Mouse (Mus musculus) heart, embryonic 12.5 days (tissue): ENCODE data around the gene Tmem59l. TPM values are rescaled to one million over a fixed set of nuclear protein-coding genes. Genes with fewer than 3 reads are reported as not detected.

Experiments used
- ATAC-seq: fragments of 200-750 bp; cut with Nextera tagmentation; 2 replicates; pipeline ENCODE4 v1.8.0; 2017; ENCODE audit warnings: moderate TSS enrichment, moderate library complexity; ENCODE audit not compliant: insufficient number of reproducible peaks, low FRiP score
- H3K27ac ChIP-seq: fragments of 300-500 bp; sonication (generic); 2 replicates; pipeline ENCODE4 v1.5.1; 2016; ENCODE audit warnings: mild to moderate bottlenecking, moderate library complexity; ENCODE audit not compliant: poor library complexity, severe bottlenecking
- H3K27me3 ChIP-seq: fragments of 300-500 bp; sonication (generic); replicated peaks from 2 replicates; pipeline ENCODE4 v1.6.1; 2016; ENCODE audit warnings: mild to moderate bottlenecking, moderate library complexity
- H3K36me3 ChIP-seq: fragments of 300-500 bp; sonication (generic); 2 replicates; pipeline ENCODE4 v1.6.1; 2016; ENCODE audit warnings: mild to moderate bottlenecking, moderate library complexity
- H3K4me1 ChIP-seq: fragments of 300-500 bp; sonication (generic); replicated peaks from 2 replicates; pipeline ENCODE4 v1.6.1; 2016; ENCODE audit warnings: mild to moderate bottlenecking
- H3K4me2 ChIP-seq: fragments of 300-500 bp; sonication (generic); 2 replicates; pipeline ENCODE4 v1.6.1; 2016; ENCODE audit warnings: mild to moderate bottlenecking, moderate library complexity
- H3K4me3 ChIP-seq: fragments of 300-500 bp; sonication (generic); 2 replicates; pipeline ENCODE4 v1.5.1; 2016; ENCODE audit warnings: mild to moderate bottlenecking
- H3K9ac ChIP-seq: fragments of 300-500 bp; sonication (generic); 2 replicates; pipeline ENCODE4 v1.6.1; 2016; ENCODE audit warnings: mild to moderate bottlenecking, moderate library complexity
- H3K9me3 ChIP-seq: fragments of 300-500 bp; sonication (generic); replicated peaks from 2 replicates; pipeline ENCODE4 v1.6.1; 2016; ENCODE audit warnings: mild to moderate bottlenecking, moderate library complexity
- WGBS: fragments of 180-500 bp; shearing (Covaris S2); methylation state at CpG from one replicate; pipeline ENCODE4 v1.1.7; 2016; 5-methylcytosine and 5-hydroxymethylcytosine counted together
- polyA plus RNA-seq: library from polyadenylated mRNA; unstranded; fragments of >200 nt; fragmentation: Nextera tagmentation; extraction: Ambion mirVana; gene quantifications from 2 replicates; pipeline ENCODE4 v1.2.1, GENCODE M21; 2016

The Tmem59l gene
- polyA plus RNA-seq, 1 experiment from 2014 or later = 0.22 TPM

DNA sequence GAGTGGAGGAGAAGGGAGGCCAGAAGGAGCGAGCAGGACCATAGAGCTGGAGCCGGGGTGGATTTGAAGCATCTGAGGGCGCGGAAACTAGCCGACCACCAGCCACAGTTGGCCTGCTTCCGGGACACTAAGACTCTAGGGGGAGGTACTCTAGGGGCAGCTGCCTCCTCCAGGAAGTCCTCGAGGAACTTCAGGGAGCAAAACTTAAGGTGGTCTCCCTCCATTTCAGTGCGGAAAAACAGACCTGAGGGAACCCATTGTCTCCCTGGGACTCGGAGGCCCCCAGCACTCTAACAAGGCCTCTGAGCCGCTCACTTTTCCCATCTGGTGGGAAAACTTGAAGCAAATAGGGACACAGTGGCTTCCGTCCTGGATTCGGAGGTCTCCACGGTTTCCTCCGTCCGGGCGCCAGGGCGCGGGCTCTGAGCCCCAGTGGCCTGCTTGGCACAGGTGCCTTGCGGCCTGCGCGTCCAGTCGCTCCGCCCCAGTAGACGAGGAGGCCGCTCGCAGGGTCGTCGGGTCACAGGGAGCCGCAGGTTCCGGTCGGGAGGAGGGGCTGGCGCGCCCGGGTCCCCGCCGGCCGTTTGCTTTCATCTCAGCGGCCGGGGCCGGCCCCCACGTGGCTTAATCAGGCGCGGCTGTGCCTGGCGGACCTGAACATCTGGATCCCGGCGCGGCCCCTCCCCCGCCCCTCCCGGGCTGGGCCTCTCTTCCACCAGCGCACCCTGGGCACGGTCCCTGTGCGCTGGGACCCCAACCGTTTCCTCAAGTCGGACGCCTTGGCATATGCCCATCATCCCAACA is 1.0 kb upstream of the Tmem59l start:
- WGBS = 3% methylated on average over 55 of the region's 55 CpGs
- Histone ChIP-seq H3K27me3 (peaks cover 100% of the 10 kb centered on the region), H3K4me2 (peak overlapping the region; percentile 63), H3K36me3 (no peaks in the 10 kb centered on the region), H3K4me3 (peak overlapping the region; percentile 35), H3K9me3 (no peaks in the 10 kb centered on the region), H3K9ac (peak overlapping the region; percentile 47), H3K4me1 (peaks cover 49% of the 10 kb centered on the region), H3K27ac (no peak overlapping the region)
- ATAC-seq = peak; percentile 31; the same call in 1 of the 2 replicates

DNA sequence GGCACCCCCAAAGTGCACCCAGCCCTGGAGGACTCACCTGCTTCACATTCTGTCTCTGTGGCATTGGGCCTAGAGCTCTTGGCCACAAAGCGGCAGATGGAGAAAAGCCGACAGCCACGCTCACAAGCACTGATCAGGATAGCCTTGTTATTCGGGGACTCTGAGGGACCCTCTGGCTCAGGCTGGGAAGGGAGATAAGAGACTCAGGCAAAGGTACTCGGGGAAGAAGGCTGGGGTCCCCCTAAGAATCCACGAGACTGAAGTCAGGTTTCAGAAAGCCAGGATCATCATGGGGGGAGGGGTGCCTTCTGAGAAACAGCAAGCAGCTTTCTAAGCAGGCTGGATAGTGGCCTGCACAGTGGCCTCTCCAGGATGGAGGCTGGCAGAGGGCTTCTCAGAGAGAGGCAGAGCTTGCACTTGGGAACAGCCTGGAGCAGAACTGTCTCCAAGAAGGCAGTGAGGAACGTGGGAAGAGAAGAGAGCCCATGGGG is 922 bp downstream of the Tmem59l start:
- Histone ChIP-seq H3K27ac (no peak overlapping the region), H3K27me3 (peaks cover 100% of the 10 kb centered on the region), H3K9me3 (no peaks in the 10 kb centered on the region), H3K9ac (no peak overlapping the region), H3K4me3 (no peak overlapping the region), H3K4me2 (no peak overlapping the region), H3K4me1 (peaks cover 40% of the 10 kb centered on the region), H3K36me3 (no peaks in the 10 kb centered on the region)
- no peak for ATAC-seq
- 39% methylated on average over 7 of the region's 7 CpGs for WGBS

GRCm38 (mm10) chr8:70482943-70483342 is 4.2 kb downstream of the Tmem59l start:
- Histone ChIP-seq H3K4me2 (no peak overlapping the region), H3K4me3 (no peak overlapping the region), H3K9ac (no peak overlapping the region), H3K36me3 (no peaks in the 10 kb centered on the region), H3K27me3 (peaks cover 90% of the 10 kb centered on the region), H3K4me1 (peaks cover 8% of the 10 kb centered on the region), H3K27ac (no peak overlapping the region), H3K9me3 (no peaks in the 10 kb centered on the region)
- no peak for ATAC-seq
- WGBS = 37% methylated on average over 2 of the region's 2 CpGs

- H3K27me3 ChIP-seq = peaks cover 84% of the 10 kb centered on the region
These were observed 5.2 kb downstream of the Tmem59l start for GRCm38 (mm10) chr8:70481908-70482307.

GRCm38 (mm10) chr8:70477269-70477982 is 9.7 kb downstream of the Tmem59l start:
- peak; percentile 46 for ATAC-seq
- H3K9me3 ChIP-seq = no peaks in the 10 kb centered on the region
- WGBS = 1% methylated on average over 21 of the region's 21 CpGs

More at GRCm38 (mm10) chr8:70481908-70482307, 5.2 kb downstream of the Tmem59l start:
- H3K36me3 ChIP-seq = no peaks in the 10 kb centered on the region
- WGBS = 70% methylated on average over 3 of the region's 3 CpGs
- H3K9me3 ChIP-seq = no peaks in the 10 kb centered on the region
- H3K4me1 ChIP-seq = peaks cover 8% of the 10 kb centered on the region
- H3K4me3 ChIP-seq = no peak overlapping the region
- no peak overlapping the region for H3K9ac ChIP-seq
- H3K27ac ChIP-seq = no peak overlapping the region
- no peak overlapping the region for H3K4me2 ChIP-seq
- ATAC-seq = no peak

GRCm38 (mm10) chr8:70476333-70477268 is 10.6 kb downstream of the Tmem59l start, which contains the start of gene Klhl26:
Gene Klhl26, minus strand, starts transcription at chr8:70476968.
- under 1% methylated on average over 53 of the region's 53 CpGs for WGBS
- Histone ChIP-seq H3K9ac (peak within 1 kb of the TSS; percentile 95), H3K27me3 (peaks cover 30% of the 10 kb centered on the region), H3K4me2 (peak within 1 kb of the TSS; percentile 95), H3K9me3 (no peaks in the 10 kb centered on the region), H3K36me3 (peaks cover 3% of the 10 kb centered on the region; the same call in 1 of the 2 replicates), H3K4me3 (peak within 1 kb of the TSS; percentile 93), H3K4me1 (peaks cover 19% of the 10 kb centered on the region), H3K27ac (peak within 1 kb of the TSS; percentile 62; the same call in 1 of the 2 replicates)
- peak; percentile 93 for ATAC-seq

More at GRCm38 (mm10) chr8:70477269-70477982, 9.7 kb downstream of the Tmem59l start:
- H3K36me3 ChIP-seq = peaks cover 3% of the 10 kb centered on the region; the same call in 1 of the 2 replicates
- peak overlapping the region; percentile 93 for H3K4me3 ChIP-seq
- no peak overlapping the region for H3K27ac ChIP-seq
- peak overlapping the region; percentile 95 for H3K4me2 ChIP-seq
- H3K27me3 ChIP-seq = peaks cover 39% of the 10 kb centered on the region
- peaks cover 19% of the 10 kb centered on the region for H3K4me1 ChIP-seq
- peak overlapping the region; percentile 95; the same call in 1 of the 2 replicates for H3K9ac ChIP-seq

DNA sequence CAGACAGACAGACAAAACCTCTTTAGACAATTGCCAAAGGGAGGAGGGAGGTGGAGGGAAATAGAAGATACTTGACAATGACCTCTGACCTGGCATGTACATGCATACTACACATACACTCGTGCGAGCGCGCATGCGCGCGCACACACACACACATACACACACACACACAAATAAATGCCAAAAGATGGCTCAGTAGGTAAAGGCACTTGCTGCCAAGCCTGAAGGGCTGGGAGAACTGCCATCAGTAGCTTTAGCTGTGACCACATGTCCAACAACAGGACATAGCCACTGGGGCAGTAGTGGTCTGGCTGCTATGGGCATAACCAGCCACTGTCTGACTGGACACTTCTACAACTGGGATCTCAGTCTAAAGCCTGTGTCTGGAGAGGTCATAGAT is 15.3 kb downstream of the Tmem59l start:
- Histone ChIP-seq H3K9ac (no peak overlapping the region), H3K4me1 (peaks cover 50% of the 10 kb centered on the region), H3K27ac (no peak overlapping the region), H3K4me2 (no peak overlapping the region), H3K27me3 (no peaks in the 10 kb centered on the region), H3K4me3 (no peak overlapping the region), H3K9me3 (no peaks in the 10 kb centered on the region), H3K36me3 (peaks cover 3% of the 10 kb centered on the region; the same call in 1 of the 2 replicates)
- ATAC-seq = no peak
- 98% methylated on average over 7 of the region's 7 CpGs for WGBS

GRCm38 (mm10) chr8:70469938-70470337 is 17.2 kb downstream of the Tmem59l start:
- Histone ChIP-seq H3K4me3 (no peak overlapping the region), H3K27me3 (no peaks in the 10 kb centered on the region), H3K9me3 (no peaks in the 10 kb centered on the region), H3K4me2 (peak overlapping the region; percentile 44), H3K4me1 (peaks cover 51% of the 10 kb centered on the region), H3K27ac (peak overlapping the region; percentile 67), H3K9ac (peak overlapping the region; percentile 50; the same call in 1 of the 2 replicates), H3K36me3 (peaks cover 10% of the 10 kb centered on the region; the same call in 1 of the 2 replicates)
- 26% methylated on average over 2 of the region's 2 CpGs for WGBS
- ATAC-seq = no peak

DNA sequence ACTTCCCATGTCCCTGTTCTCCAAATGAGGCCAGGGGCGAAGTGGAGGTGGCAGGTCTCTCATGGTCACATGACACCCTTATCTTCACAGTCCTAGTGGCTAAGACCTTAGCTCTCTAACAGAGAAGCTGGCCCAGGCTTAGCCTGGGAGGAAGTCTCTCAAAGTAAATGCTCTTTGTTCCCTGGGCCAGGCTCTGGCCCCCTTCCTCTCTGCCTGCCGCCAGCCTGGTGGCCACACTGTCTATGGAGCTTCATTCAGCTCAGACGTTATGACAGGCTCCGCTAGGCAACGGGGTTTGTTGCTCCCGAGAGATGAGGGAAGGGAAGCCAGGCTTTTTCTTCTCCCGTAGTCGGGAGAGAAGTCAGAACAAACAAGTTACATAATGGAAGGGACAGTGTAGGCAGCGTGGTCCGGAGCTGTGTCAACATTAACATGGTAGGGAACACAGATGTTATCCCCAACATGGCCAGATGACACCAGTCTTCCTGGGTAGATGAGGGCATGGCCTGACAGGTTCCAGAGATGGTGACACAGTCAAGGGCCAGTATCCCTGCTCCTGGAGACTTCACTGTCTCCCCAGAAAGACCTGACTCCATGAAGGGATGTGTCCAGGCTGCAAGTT is 17.8 kb downstream of the Tmem59l start:
- WGBS = 24% methylated on average over 10 of the region's 10 CpGs
- Histone ChIP-seq H3K4me3 (no peak overlapping the region), H3K4me2 (peak overlapping the region; percentile 44), H3K9ac (peak overlapping the region; percentile 50), H3K27ac (peak overlapping the region; percentile 67), H3K27me3 (no peaks in the 10 kb centered on the region), H3K4me1 (peaks cover 51% of the 10 kb centered on the region), H3K9me3 (no peaks in the 10 kb centered on the region), H3K36me3 (peaks cover 8% of the 10 kb centered on the region; the same call in 1 of the 2 replicates)
- peak; percentile 51 for ATAC-seq

GRCm38 (mm10) chr8:70468733-70469132 is 18.4 kb downstream of the Tmem59l start:
- Histone ChIP-seq H3K9ac (no peak overlapping the region), H3K4me2 (no peak overlapping the region), H3K27ac (no peak overlapping the region), H3K36me3 (peaks cover 8% of the 10 kb centered on the region; the same call in 1 of the 2 replicates), H3K9me3 (no peaks in the 10 kb centered on the region), H3K27me3 (no peaks in the 10 kb centered on the region), H3K4me3 (no peak overlapping the region), H3K4me1 (peaks cover 51% of the 10 kb centered on the region)
- no peak; the same call in 1 of the 2 replicates for ATAC-seq
- 90% methylated on average over 4 of the region's 4 CpGs for WGBS
